Mouse (Mus musculus) embryo, embryonic 9.5 days (tissue): ENCODE data around the gene Kif7.

ENCODE experiments used
- DNase-seq: peaks from one replicate; pipeline ENCODE4 v3.0.0-alpha.2; 2017; ENCODE audit errors: extremely low spot score

Kif7 gene

DNA sequence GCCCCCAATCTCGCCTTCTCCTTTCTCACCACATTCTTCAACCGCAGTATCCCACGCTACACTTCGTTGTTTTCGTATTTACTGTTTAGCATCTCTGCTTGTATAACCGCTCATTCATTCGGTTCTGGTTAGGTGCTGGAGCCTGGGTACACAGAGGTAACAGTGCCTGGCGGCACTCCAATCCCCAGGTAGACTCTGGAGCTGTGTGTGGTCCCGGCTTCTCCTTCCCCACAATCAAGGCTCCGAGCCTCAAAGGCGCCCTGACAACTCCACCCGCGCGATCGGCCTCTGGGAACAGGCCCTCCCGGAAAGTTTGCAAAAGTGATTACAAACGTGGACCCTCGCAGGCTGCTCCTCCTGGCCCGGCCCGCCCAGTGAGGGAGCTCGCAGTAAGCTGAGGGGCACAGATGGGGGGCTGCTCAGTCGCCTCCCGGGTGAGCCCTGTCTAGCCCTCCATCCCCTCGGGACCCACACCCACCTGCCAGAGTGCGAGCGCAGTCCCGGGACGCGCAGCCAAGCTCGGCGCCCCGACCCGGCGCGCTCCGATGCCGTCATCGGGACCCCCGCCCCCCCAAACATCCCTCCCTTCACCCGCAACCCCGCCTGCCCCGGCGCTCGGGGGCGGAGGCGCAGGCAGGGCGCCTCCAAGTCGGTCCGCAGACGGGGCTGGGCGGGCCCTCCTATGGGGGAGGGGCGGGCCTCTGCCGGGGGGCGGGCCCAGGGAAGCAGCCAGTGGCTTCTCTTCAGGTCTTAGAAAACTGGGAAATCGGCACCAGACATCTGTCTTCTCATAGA is at the start of gene Kif7:
TSS of gene Kif7 (minus strand) at position 534 of the 795 bp plus-strand sequence.
- peak; percentile 93 for DNase-seq

DNA sequence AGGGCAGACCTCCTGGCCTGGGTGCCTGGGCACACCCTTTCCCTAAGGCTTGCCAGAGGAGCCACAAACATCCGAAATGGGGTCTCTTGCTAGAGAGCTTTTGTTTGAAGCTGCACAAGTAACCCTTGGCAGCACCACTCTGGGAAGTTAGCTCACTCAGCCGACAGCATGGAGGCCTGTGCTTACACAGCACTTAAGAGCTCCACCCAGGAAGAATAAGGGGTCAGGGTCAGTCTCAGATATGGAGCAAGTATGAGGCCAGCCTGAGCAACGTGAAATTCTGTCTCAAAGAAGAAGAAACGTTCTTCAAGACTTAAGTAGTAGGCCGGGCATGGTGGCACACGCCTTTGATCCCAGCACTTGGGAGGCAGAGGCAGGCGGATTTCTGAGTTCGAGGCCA is 46.6 kb upstream of the Kif7 start:
- DNase-seq: no peak

DNA sequence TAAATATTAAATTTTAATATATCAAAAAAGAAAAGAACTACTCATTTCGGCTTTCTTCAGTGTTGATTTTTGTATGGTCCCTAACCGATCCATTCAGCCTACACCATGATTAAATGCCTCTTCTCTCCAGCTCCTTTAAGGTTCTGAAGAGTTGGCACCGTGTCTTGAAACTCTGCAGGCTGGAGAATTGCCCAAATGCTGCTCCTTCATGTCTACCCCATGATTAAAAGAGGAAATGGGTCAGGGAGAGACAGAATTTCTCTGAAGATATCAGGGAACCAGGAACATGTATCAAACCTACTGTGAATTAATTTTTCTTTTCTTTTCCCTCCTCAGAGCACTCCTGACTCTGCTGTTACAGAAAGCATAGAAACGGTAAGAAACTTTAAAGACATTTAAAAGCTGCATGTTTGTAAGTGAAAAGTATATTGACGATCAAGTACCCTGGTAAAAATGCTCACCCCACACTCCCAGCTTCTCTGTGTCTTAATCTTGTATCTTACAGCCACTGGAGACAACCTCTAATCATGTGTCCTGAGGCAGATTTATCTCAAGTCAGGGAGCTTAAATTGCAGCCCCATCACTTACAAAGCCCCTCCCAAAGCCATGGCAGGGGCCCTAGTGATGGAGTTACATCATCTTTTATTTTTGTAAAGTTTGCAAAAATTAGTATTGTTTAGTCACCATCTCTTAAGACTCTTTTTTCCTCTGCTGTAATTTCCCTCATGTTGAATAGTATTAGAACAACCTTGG is 45.8 kb upstream of the Kif7 start:
- no peak for DNase-seq

DNA sequence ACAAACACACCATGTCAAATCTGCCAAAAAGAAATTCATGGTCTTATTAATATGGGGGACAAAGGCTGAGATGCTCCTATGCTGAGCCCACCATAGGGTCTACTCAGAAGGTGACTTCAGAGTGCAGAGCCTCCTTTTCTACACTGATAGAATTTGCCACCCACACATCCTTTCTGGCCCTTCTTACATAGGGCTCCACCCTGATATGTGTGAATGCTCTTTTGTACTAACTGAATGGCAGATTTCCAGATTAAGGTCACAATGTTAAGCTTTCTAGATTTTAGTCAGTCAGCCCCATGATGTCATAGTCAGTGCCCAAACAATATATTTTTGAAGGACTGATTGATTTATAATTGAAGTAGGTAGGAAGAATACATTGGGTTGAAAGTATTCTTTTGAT is 44.2 kb upstream of the Kif7 start:
- DNase-seq: no peak

DNA sequence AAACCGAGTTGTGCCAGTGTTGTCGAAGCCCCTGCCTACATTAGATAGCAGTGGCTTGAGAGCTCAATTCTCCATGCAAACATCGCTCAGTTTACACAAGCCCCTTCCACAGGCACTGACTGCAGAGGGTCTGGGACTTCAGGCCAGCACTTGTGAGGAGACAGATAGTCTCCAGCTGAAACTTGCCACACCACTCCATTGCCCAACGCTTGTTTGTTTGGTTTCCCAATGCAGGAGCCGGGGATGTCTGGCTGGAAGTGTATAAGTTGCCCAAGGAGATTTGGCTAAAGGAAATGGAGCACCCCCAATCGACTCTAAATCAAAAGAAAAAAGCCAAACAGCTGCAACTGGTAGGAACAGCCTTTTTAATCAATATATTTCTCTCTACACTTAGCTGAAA is 42.7 kb upstream of the Kif7 start:
- no peak for DNase-seq

DNA sequence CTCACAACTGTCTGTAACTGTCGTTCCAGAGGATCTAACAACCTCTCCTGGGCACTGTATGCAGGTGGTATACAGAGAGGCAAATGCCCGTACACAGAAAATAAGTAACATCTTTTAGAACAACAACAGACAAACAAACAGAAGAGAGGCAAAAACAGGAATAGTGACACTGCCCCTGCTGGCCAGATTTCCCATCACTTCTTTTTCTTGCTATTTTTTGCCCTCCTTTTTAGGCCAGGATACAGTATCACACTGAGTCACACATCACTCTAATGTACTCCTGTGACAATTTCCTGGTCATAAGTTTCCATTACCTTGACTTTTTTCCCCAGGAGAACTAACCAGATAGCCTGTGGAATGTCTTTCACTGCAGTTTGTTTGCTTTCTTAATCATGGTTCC is 40.8 kb upstream of the Kif7 start:
- DNase-seq: no peak

DNA sequence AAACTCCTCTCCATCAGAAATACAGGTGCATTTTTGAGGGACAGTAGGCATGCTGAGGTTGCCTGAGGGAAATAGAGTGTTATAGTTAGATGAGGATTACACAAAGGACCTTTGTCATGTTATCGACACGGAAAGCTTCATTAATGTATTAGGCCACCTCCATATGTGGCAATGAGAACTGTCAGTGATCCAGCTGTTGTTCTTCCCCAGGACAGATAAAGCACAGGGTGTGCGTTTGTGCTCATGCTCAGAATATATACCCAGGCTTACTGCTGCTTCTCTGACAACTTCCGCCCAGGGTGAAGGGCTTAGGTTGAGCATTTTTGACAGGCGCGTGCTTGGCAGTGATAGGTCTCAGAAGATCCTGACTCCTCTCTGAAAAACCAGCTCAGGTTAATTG is 34.0 kb upstream of the Kif7 start:
- DNase-seq: no peak

DNA sequence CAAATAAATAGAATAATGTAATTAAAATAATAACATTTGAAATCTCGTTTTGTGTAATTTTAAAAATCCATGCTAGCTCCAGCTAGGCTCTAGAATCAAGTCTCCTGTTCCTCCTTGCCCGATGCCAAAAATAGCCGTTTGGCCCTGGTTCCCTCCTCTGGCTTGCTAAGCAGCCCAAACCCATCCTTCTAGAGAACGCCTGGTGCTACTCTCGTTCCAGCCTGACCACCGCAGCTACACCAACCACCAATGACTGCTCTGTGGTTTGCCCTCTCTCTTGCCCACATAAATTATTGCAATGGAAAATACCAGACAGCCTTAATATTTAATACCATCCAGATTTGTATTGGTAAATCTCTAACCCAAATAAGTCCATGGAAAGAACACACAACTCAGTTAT is 32.1 kb upstream of the Kif7 start:
- DNase-seq: no peak

DNA sequence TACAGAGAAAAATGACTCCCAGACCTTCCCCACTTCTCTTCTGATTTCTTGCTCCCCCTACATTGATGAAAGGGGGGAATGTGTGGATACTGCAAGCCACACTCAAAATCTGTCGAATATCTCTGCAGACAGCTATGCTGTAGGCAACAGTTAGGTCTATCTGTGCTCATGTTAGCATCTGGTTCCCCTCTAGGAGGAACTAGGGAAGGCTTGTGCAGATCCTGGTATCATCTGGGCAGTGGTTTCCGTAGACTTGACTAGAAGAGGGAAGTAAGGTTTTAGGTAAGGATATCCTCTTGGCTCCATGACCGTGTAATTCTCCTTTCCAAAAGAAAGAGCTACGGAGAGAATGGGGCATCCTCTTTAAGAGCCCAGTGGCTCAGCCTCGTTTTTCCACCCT is 29.1 kb upstream of the Kif7 start:
- DNase-seq: no peak

DNA sequence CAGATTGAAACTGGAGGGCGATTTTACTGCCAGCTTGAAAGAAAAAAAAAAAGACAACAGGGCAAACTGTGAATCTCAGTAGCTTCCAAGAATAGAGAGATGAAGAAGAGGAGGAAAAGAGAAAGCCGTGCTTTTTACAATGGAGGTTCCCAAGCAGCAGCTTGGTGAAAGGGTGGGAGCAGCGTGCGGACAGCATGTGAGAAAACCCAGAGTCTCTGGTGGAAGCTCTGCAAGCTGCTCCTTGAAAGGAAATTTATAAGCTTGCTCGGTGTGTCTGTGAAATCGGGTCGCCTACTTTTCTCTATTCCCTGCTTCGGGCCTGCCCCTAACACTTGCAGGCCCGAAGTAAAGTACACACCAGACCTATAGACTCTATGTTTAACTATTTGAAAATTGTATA is 28.5 kb upstream of the Kif7 start:
- DNase-seq: no peak

DNA sequence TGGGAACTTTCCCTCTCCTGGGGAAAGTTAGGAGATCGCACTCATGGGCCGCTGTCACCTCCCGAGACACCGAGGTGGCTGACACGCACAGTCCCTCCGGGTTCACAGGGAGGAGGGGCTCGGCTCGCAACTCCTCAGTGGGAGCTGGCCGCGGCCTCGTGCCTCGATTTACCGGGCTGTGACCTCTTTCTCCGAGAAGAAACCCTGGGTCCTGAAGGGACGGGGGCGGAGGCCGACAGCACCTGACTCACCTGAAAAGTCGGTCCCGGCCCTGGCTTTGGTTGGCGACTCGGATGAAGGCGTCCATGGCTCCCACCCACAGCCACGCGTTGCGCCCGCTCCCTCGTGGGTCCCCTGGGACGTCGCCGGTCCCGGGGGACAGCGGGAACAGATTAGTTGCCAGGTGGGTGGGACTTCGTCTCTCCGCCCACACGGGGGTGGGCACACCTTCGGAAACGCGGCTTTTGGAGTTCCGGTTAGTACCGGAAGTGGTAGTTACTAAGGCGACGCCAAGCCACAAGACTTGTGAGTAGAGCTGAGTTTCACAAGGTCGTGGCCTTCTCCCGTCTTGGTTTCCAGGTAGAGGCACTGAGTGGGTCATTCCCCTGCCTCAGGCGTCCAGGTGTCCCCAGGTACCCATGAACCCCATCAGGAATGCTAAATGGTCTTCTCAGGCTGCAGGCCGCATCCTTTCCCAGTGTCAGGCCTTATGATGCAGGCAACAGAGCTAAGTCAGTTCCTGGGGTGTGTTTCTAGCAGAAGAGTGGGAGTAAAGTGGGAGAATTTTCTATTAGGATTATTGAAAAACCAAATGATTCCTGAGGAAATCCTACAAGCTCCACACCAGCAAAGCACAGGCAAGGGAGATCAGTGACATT is 27.4 kb upstream of the Kif7 start, which contains the start of the genes Pex11a and Wdr93:
TSS of gene Pex11a (minus strand) at position 473 of the 878 bp plus-strand sequence.
TSS of gene Wdr93 (plus strand) at position 505 of the 878 bp plus-strand sequence.
- peak; percentile 79 for DNase-seq

DNA sequence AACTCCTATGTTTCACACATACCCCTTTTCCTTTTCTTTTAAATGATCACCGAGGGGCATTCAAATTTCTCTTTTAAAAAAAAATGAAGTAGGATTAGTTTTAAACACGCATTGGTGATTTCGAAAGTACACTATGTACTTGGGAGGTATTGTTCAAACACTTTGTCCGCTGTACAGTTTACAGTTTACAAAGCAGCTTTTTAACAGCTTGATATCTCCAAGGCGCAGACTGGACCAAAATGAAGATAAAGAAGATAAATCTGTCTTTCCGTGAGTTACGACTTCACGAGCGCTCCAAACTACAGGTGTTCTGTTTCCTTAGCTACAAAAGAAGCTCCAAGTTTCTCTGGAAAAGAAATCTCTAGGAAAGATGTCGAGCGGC is 26.7 kb upstream of the Kif7 start:
- DNase-seq: no peak

DNA sequence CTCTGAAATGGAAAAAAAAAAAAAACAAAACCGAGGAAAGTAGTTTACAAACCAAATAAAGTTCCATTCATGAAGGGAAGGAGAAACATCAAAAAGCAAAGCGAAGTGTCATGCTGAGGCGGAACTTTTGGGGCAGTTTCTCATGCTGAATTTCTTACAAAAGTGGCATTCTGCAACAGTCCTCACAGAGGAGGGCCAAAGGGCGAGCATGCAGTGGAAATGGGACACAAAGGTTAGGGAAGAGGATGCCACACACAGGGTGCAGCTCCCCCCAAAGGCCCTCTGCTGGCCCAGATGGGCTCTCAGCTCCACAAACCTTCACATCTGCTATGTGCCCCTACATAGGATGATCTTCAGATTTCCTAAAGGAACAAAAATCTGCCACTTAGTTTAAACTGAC is 24.8 kb upstream of the Kif7 start:
- no peak for DNase-seq

DNA sequence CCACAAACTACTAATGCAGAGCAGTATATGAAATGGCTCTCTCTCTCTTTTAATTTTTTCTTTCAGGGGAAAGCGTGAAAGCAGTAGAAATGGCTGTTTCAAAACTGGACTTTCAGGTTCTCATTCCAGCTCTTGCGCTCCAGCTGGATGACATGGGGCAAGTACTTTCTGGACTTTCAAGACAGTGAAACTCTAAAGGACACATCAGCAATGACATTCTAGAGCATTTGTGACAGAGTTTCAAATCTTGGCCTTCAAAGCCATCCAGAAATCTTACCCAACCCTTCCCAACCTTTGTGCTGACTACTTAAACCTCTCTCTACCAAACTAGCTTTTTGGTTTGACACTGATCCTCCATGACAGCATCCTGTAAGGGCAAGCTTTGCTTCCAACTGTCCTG is 23.4 kb upstream of the Kif7 start:
- DNase-seq: no peak

DNA sequence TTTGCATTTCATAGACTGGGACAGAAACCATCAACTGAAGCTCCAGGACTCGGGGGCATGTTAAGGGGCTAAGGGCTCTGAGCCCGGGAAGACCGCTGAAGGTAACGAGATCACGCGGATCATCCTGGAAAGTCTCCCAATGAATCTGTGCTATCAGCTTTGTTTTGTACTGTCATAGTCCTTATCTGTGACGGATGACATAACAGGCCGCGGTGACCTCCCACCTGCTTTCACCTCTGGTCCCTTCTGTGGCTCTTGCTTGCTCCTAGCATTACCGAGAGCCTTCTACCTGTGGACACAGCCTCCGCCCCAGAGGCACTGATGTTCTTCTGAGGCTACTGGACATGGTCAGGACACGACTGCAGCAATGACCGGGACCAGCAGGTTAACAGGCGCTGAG is 21.0 kb upstream of the Kif7 start:
- DNase-seq: no peak

DNA sequence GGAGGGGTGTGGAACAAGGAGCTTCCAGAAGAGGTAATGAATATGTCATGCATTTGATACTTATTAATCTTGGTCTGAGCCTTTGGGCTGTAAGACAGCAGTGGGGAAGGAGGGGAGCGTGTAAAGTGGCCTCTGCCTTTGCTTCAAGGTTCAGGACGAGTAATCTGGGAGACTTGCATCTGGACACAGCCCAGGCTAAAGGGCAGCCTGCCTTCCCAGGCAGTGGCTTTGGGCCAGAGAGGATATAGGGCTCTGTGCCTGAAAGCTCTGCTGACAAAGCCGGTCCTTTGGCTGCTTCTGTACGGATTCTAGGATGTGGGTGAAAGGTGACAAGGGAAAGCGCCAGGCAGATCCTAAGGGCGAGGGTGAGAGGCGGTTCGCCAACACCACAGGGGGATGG is 19.0 kb upstream of the Kif7 start:
- no peak for DNase-seq

DNA sequence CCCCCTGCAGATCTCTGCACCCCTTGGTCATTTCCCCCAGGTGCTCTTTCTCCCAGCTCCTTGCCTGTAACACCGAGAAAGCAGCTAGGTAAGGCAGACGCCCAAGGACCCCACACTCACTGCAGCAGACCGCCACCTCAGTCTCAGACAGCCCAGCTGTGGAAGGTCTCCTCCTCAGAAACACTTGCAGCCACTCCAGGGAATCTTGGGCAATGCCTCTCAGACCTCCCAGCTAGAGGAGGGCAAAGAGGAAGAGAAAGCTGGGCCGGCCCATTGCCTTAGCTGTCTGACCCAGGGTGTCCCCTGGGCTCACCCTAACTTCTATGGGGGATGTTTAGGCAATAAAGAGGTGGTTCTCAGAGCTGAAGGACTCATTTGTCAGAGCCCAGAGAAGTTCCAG is 17.1 kb upstream of the Kif7 start, which contains the start of gene Plin1:
TSS of gene Plin1 (minus strand) at position 282 of the 400 bp plus-strand sequence.
- DNase-seq: no peak

DNA sequence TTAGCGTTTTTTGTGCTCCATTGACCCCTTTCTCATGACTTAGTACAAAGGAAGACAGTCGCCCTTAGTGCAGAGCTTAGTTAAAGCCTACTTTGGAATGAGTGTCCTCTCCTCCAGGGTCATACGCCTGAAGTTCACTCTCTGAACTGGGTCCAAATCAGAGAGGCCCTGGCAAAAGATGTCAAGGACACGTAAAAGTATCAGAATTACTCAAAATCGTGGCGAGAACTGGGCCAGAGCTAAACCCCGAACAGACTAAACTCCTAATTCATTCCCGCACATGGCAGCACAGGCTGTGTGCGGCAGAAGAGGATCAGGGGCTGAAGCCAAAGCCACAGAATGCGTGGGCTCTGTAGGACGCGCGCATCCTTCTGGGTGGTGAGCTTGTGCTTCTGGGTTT is 15.9 kb upstream of the Kif7 start:
- DNase-seq: no peak

DNA sequence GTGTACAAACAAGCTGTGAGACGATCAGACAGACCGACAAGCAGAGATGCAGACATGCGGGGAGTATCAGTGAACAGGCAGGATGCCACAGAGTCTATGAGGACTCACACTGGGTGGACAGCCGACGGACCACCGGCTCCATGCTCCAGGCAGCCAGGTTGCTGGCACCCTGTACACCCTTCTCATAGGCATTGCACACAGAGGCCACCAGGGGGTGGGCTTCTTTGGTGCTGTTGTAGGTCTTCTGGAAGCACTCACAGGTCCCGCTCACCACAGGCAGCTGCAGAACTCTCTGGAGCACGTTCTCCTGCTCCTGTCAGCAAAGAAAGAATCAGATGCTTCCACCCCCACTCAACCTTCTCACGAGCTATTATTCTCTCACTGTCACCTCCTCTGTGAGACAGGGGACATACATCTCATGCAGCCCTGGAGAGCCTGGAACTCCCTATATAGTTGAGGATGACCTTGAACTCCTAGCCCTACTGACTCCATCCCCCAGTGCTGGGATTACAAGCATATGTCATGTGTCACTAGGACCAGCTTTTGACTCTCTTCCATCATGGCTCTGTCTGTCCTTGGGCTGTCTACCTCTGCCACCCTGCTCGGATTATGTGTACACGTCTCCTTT is 14.3 kb upstream of the Kif7 start:
- DNase-seq: no peak

DNA sequence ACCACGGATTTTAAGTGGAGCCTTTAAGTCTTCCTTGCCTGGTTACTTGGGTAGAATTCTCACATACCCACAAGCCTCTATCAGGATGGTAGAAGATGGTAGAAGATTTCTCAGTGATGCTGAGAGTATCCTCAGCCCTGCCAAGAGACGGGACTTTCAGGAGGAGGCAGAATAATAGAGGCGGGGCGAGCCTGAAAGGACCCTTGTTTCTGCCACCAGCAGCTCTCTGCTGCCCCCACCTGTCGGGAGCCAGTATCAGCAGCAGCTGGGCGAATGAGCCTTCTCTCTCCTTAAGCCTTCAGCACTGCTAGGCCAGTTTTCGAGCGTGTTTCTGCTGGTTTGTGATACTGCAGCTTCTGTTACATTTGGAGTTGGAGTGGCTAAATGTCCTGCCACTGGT is 13.6 kb upstream of the Kif7 start:
- DNase-seq: peak; percentile 80

DNA sequence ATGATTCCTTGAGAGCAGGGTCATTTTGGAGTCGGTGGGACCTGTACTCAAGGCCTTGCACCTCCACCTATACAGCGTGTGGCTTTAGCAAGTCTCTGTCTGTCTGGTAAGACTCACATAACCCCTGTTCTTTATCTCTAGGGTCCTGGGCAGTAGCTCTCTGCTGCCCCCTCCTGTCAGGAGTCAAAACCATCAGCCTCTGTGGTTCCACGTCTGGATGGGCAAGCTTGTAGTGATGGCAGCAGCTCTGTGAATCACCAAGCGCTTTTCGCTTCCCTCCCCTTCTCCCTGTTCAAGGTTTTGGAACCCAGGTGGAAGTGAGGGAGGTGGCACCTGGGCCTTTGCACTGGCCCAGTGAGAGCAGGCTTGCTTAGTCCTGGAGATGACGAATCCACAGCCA is 12.7 kb upstream of the Kif7 start:
- DNase-seq: peak; percentile 80

DNA sequence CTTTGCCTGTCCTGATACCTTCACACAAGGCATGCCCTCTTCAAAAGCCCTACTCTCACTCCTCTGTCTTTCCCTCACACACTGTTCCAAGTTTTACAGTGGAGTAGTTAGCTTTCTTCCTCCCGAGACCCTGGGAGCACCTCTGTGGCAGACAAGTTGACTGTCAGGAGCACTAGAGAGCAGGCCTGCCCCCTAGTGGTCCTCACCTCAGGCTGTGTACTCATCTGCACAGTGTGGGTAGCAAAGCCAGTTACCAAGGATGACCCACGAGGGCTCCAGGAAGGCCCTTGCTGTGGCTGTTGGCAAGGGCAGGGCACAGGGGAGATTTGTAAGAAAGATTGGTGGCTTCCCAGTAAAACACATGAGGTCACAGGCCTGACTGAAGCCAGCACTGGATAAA is 11.6 kb upstream of the Kif7 start:
- peak; percentile 59 for DNase-seq
